Mouse (Mus musculus): Measurements from ENCODE around the gene Chn1.
A peak's percentile ranks its signal among the peaks of the same experiment; 100 is the strongest.

Chn1 gene

DNA sequence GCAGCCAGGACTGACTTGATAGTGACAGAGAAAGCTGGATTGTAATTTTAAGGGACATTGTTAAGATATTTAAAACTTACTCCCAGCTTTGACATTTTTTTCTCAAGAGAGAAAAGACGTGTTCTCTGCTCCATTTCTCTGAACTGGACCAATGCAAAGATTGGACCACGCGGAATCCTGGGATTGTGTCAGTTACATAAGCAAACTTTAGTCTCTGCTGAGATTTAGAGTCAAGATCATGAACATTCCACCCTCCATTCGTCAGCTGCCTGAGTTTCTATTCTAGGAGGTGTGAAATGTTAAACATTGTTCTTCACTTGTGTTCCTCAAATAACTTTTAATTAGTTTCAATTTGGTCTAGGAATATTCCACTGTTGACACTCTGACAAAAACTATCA, 188.0 kb downstream of the Chn1 start:
- no peak for DNase-seq

- DNase-seq: no peak
Measured at GRCm38 (mm10) chr2:73586392-73587108, 188.6 kb downstream of the Chn1 start.

- DNase-seq: peak in 1 of 2 experiments; percentile 23
Measured at GRCm38 (mm10) chr2:73585347-73585831, 189.8 kb downstream of the Chn1 start.

- DNase-seq: peak; percentile 70 to 71
Measured at GRCm38 (mm10) chr2:73584645-73585346, 190.3 kb downstream of the Chn1 start.

GRCm38 (mm10) chr2:73580720-73581119, 194.4 kb downstream of the Chn1 start:
- no peak for DNase-seq

GRCm38 (mm10) chr2:73580166-73580565, 195.0 kb downstream of the Chn1 start, which contains the start of gene Chrna1:
Gene Chrna1, minus strand, starts transcription at chr2:73580338.
- DNase-seq: no peak

DNA sequence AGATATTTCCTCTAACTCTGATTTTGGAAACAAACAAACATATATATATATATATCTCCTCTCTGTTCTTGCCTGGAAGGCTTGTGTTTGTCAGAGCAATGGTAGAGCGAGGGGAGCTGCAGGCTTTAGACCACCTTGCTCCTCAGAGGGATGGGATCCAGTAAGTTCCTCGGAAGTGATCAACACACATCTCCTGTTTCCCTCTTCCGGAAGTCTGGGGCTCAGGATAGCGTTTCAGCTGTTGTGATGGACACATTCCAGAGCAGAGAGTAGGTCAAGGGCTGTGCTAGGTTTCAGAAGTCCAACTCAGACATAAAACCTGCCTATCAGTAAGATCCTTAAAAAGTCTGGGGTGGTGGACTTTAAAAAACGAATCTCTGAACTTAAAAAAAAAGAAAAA, 196.0 kb downstream of the Chn1 start:
- DNase-seq: no peak

GRCm38 (mm10) chr2:73574418-73574817, 200.7 kb downstream of the Chn1 start:
- no peak for DNase-seq

DNA sequence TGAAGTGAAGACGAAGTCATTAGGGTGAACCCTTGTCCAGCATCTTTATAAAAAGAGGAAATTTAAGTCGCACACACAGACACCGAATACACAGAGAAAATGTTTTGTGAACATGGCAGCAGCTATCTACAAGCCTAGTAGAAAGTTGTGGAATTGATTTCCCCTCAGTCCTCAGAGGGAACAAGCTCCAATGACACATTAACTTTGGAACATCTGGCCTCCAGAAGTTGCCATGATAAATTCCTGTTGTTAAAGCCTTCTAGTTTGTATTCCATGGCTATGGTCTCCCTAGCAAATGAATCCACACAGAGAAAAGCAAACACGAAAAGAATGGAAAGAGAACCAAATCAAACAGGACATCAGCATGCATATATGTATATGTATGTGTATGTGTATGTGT, 201.6 kb downstream of the Chn1 start:
- no peak for DNase-seq

- peak; percentile 67 to 73 for DNase-seq
Measured at GRCm38 (mm10) chr2:73572539-73573372, 202.4 kb downstream of the Chn1 start.

DNA sequence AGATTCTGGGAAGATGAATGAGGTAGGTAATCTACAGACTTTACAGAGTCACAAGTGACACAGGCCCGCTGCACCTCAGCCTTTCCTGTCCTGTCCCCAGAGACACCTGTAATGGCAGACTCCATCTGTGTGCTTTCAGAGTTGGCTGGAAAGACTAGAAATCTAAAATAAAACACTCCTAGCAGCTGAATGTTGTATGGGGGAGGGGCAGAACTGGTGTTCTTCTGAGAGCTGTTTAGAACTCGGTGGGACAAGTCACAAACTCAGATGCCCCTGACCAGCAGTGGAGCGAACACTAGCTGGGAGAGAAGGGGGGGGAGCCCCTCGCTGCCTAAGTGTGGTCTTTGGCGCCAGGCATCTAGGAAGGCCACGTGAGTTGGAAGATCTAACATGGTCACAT, 203.2 kb downstream of the Chn1 start:
- DNase-seq: no peak

GRCm38 (mm10) chr2:73571304-73571703, 203.8 kb downstream of the Chn1 start:
- DNase-seq: no peak

DNA sequence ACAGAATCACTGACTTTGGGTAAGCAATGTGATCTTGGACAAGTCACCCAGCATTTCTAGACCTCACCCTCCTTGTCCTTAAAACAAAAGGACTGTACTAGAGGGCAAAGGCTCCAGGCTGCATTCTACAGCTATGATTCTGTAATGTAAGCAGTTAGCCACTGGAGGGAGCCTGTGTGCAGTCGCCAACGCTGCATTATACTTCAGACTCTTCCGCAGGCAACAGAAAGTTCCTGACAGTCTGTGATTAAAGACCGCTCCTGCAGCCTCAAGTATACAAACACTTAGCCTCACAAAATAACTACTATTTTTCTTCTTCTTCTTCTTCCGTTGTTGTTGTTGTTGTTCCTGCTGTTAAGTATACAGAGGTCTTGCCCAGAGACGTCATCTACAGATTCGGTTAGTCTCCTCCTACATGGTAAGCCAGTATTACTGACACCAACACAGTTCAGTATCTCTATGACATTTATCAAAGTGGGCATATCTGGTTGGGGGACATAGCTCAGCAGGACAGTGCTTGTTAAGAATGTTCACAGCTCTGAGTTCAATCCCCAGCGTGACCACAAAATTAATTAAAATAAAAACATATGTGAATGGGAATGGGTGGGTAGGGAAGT, 208.0 kb downstream of the Chn1 start:
- DNase-seq: peak; percentile 53 to 59

GRCm38 (mm10) chr2:73566162-73566561, 209.0 kb downstream of the Chn1 start:
- DNase-seq: no peak

- no peak for DNase-seq
Measured at GRCm38 (mm10) chr2:73563690-73564089, 211.5 kb downstream of the Chn1 start.

DNA sequence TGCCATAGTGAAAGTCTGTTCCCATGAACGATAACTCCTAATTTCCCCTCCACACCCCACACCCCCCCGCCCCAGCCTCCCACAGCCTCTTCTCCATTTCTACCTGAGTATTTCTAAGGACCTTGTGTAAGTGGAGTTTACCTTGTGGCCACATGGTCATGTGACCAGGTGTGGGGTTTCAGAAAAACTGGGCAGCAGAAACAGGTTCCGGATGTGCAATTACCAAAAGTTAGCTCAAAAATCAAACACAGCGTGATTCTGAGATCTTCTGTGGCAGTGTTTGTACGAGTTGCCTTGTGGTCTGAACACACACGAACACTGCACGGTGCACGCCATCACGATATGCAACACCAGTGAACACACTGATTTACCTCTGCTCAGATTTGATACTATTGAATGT, 212.5 kb downstream of the Chn1 start:
- DNase-seq: no peak

DNA sequence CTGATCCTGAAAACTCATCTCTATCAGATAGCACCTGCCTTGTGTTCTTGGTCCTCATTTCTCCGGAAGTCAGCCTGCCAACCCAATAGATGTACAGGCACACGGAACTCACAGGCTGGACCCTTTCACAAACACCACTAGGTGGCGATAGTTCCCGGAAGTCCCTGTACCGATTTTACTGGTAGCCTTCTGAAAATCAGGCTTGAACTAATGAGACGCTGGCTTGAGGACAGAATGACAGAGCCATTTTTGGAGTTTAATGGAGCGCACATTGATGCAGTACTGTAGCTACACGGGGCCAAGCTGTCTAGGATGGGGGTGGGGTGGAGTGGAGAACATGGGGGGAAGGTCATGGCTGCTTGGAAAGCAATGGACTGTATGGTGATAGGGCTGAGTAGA, 213.5 kb downstream of the Chn1 start:
- peak in 1 of 2 experiments; percentile 9 for DNase-seq

DNA sequence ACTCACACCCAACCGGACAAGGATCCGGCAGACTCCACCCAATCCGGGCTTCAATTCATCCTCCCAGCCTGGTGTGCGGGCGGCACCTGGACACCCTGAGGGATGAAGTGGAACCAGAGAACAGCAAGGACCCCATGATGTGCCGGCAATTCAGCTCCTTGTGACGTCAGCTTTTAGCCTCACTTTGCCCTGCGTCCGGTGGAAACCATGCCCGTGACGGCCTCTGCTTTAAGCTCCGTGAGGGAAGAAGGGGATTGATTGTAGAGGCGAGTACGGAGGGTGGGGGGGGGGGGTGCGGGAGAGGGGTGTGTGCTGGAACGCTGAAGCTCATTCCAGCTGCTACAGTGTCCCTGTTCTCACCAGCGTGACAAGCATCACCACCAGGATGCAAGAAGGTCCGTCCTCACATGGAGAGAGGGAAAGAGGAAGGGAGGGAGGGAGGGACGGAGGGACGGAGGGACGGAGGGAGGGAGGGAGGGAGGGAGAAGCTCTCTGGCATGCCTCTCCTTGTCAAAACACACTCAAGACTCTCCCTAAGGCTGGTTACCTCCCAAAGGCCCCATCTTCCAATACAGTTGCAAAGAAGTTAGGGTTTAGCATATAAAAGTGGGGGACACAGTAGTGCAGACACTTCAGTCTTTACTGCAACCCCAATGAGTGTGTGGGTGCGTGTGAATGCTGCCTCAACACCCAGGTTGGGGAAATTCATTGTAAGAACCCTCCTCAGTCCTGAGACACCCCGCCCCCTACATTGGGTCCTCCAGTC, 214.1 kb downstream of the Chn1 start:
- DNase-seq: no peak
